ENCODE assay signal across 8 mouse cellular contexts in the genomic region with DNA sequence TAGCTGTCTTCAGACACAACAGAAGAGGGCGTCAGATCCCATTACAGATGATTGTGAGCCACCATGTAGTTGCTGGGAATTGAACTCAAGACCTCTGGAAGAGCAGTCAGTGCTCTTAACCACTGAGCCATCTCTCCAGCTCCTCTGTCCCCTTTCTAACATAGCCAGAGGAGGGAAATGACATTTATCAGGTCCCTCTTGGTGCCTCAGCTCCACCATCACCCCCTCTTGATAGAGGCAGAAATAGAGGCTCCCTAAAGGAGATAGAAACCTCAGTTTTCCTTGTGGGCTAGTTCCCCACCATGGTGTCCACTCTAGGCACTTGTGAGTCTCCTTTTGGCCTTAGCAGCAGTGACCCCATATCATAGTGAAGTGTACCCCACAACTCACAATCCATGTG.
DNase-seq lines count a peak whose midpoint lies in the region; ATAC-seq lines count a peak whose summit lies in the region.
"Not testable (repeated sequence)": the region's sequence is repeated elsewhere in the genome, so short reads cannot be mapped to it uniquely, and the experiment has no call there.

No protein-coding gene starts in this region.

- WGBS in embryonic facial prominence, embryonic 10.5 days: 83% methylated on average over 1 of the region's 1 CpGs
- WGBS in forebrain, embryonic 14.5 days: 71% methylated on average over 1 of the region's 1 CpGs
- 71% methylated on average over 1 of the region's 1 CpGs for WGBS in heart, embryonic 15.5 days
- WGBS in intestine, embryonic 14.5 days: 57% methylated on average over 1 of the region's 1 CpGs
- 52% methylated on average over 1 of the region's 1 CpGs for WGBS in limb, embryonic 10.5 days
- whole genome bisulfite sequencing in liver, embryonic 15.5 days (ENCODE audit: insufficient replicate concordance): 71% methylated on average over 1 of the region's 1 CpGs
- WGBS in midbrain, embryonic 13.5 days: 90% methylated on average over 1 of the region's 1 CpGs
- 62% methylated on average over 1 of the region's 1 CpGs for WGBS in stomach, embryonic 16.5 days

- not testable (repeated sequence) for H3K36me3 ChIP-seq in embryonic facial prominence, embryonic 10.5 days (replicated peaks); forebrain, embryonic 14.5 days (ENCODE audit: control insufficient read depth, insufficient read depth, low read length); heart, embryonic 15.5 days; intestine, embryonic 14.5 days (ENCODE audit: control insufficient read depth, insufficient read depth, low read length); limb, embryonic 10.5 days; liver, embryonic 15.5 days (replicated peaks); midbrain, embryonic 13.5 days; stomach, embryonic 16.5 days (ENCODE audit: control insufficient read depth, insufficient read depth, low read length)

- peaks cover 96% of the 10 kb centered on the region for H3K4me1 ChIP-seq in embryonic facial prominence, embryonic 10.5 days
- H3K4me1 ChIP-seq in forebrain, embryonic 14.5 days (ENCODE audit: control insufficient read depth, insufficient read depth, low read length): not testable (repeated sequence)
- H3K4me1 ChIP-seq in heart, embryonic 15.5 days (replicated peaks): peaks cover 88% of the 10 kb centered on the region
- peaks cover 39% of the 10 kb centered on the region for H3K4me1 ChIP-seq in intestine, embryonic 14.5 days (replicated peaks; ENCODE audit: control insufficient read depth, insufficient read depth, low read length)
- peaks cover 91% of the 10 kb centered on the region for H3K4me1 ChIP-seq in limb, embryonic 10.5 days
- peaks cover 98% of the 10 kb centered on the region for H3K4me1 ChIP-seq in liver, embryonic 15.5 days (replicated peaks)
- peaks cover 45% of the 10 kb centered on the region for H3K4me1 ChIP-seq in midbrain, embryonic 13.5 days (replicated peaks)
- H3K4me1 ChIP-seq in stomach, embryonic 16.5 days (ENCODE audit: control insufficient read depth, insufficient read depth, low read length): peaks cover 51% of the 10 kb centered on the region

- not testable (repeated sequence) for H3K4me3 ChIP-seq in embryonic facial prominence, embryonic 10.5 days; forebrain, embryonic 14.5 days (ENCODE audit: low read depth, low read length); heart, embryonic 15.5 days; intestine, embryonic 14.5 days (ENCODE audit: low read depth, low read length); limb, embryonic 10.5 days; liver, embryonic 15.5 days (replicated peaks); midbrain, embryonic 13.5 days (replicated peaks); stomach, embryonic 16.5 days (replicated peaks; ENCODE audit: low read length)

- DNase-seq in embryonic facial prominence, embryonic 10.5 days (ENCODE audit: low spot score); forebrain, embryonic 14.5 days (ENCODE audit: low spot score); intestine, embryonic 14.5 days (ENCODE audit: low spot score); limb, embryonic 10.5 days (ENCODE audit: low spot score): not testable (repeated sequence)

- H3K27me3 ChIP-seq in embryonic facial prominence, embryonic 10.5 days (replicated peaks; ENCODE audit: low read depth, poor library complexity, severe bottlenecking): peaks cover 13% of the 10 kb centered on the region
- H3K27me3 ChIP-seq in forebrain, embryonic 14.5 days (replicated peaks; ENCODE audit: control insufficient read depth, insufficient read depth, low read length); heart, embryonic 15.5 days; intestine, embryonic 14.5 days (replicated peaks; ENCODE audit: control insufficient read depth, insufficient read depth, low read length); limb, embryonic 10.5 days (ENCODE audit: low read depth, poor library complexity, severe bottlenecking); liver, embryonic 15.5 days; midbrain, embryonic 13.5 days; stomach, embryonic 16.5 days (ENCODE audit: control insufficient read depth, insufficient read depth, low read length): not testable (repeated sequence)

- not testable (repeated sequence) for ATAC-seq in forebrain, embryonic 14.5 days; heart, embryonic 15.5 days (replicated peaks; ENCODE audit: insufficient number of reproducible peaks, insufficient read depth, low FRiP score, low read depth); intestine, embryonic 14.5 days (replicated peaks; ENCODE audit: low FRiP score, low TSS enrichment, low read depth); liver, embryonic 15.5 days (ENCODE audit: insufficient read depth); midbrain, embryonic 13.5 days; stomach, embryonic 16.5 days (ENCODE audit: insufficient read depth, low FRiP score)

- not testable (repeated sequence) for H3K4me2 ChIP-seq in forebrain, embryonic 14.5 days (ENCODE audit: low read length); heart, embryonic 15.5 days; intestine, embryonic 14.5 days (ENCODE audit: low read length); midbrain, embryonic 13.5 days (replicated peaks); stomach, embryonic 16.5 days (ENCODE audit: low read depth, low read length)
- peak overlapping the region; percentile 89 for H3K4me2 ChIP-seq in liver, embryonic 15.5 days

- not testable (repeated sequence) for H3K9ac ChIP-seq in forebrain, embryonic 14.5 days (ENCODE audit: low read length); intestine, embryonic 14.5 days (ENCODE audit: low read length); midbrain, embryonic 13.5 days (replicated peaks)
- H3K9ac ChIP-seq in heart, embryonic 15.5 days: peak overlapping the region; percentile 10; the same call in 1 of the 2 replicates
- H3K9ac ChIP-seq in liver, embryonic 15.5 days: peak overlapping the region; percentile 77; the same call in 1 of the 2 replicates
- 0 out of 2 replicates have a peak overlapping the region, but pooled peaks have one; percentile 23 for H3K9ac ChIP-seq in stomach, embryonic 16.5 days (ENCODE audit: low read length)

- not testable (repeated sequence) for H3K9me3 ChIP-seq in embryonic facial prominence, embryonic 10.5 days; forebrain, embryonic 14.5 days (replicated peaks; ENCODE audit: control insufficient read depth, low read length); heart, embryonic 15.5 days (replicated peaks); intestine, embryonic 14.5 days (ENCODE audit: control insufficient read depth, low read length); limb, embryonic 10.5 days (replicated peaks); liver, embryonic 15.5 days (replicated peaks); midbrain, embryonic 13.5 days; stomach, embryonic 16.5 days (replicated peaks; ENCODE audit: control insufficient read depth, low read length)

- peak overlapping the region; percentile 76 for H3K27ac ChIP-seq in embryonic facial prominence, embryonic 10.5 days (replicated peaks)
- peak overlapping the region; percentile 52; the same call in 1 of the 2 replicates for H3K27ac ChIP-seq in forebrain, embryonic 14.5 days (ENCODE audit: low read depth, low read length)
- peak overlapping the region; percentile 88 for H3K27ac ChIP-seq in heart, embryonic 15.5 days
- 0 out of 2 replicates have a peak overlapping the region, but pooled peaks have one; percentile 52 for H3K27ac ChIP-seq in intestine, embryonic 14.5 days (ENCODE audit: low read depth)
- H3K27ac ChIP-seq in limb, embryonic 10.5 days: peak overlapping the region; percentile 73; the same call in 1 of the 2 replicates
- peak overlapping the region; percentile 98 for H3K27ac ChIP-seq in liver, embryonic 15.5 days (replicated peaks)
- H3K27ac ChIP-seq in midbrain, embryonic 13.5 days: 0 out of 2 replicates have a peak overlapping the region, but pooled peaks have one; percentile 27
- peak overlapping the region; percentile 86 for H3K27ac ChIP-seq in stomach, embryonic 16.5 days (ENCODE audit: low read length)

Comparison
In these comparisons a context has a peak if more than half of its experiments do, and no peak if none do; other contexts are left out.
1. H3K27ac ChIP-seq: peak in every context shown above with its lines; median percentile 98 in liver, embryonic 15.5 days; 88 in heart, embryonic 15.5 days; 86 in stomach, embryonic 16.5 days; 76 in embryonic facial prominence, embryonic 10.5 days; 73 in limb, embryonic 10.5 days; 52 in forebrain, embryonic 14.5 days; 52 in intestine, embryonic 14.5 days; 27 in midbrain, embryonic 13.5 days.